ENCODE assay signal across 26 mouse cellular contexts in the genomic region with DNA sequence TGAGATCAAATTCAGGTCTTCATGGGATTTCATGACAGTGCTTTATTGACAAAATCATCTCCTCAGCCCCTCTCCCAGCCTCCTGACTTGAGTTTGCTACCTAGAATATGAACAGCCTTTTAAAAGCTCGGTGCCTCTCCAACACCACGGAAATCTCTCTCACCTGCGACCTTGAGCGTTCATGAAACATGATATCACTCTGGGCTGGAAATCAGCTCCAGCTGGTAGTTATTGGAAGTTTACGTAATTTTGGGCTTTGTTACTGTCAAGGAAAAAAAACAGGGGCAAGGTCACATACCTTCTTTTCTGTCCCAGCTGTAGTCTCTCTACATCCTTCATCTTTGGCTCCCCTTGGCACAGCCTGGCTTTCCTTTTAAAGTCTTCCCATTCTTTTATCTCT. TPM values are rescaled to one million over a fixed set of nuclear protein-coding genes. Genes with fewer than 3 reads are reported as not detected.
DNase-seq lines count a peak whose midpoint lies in the region; ATAC-seq lines count a peak whose summit lies in the region.
"Had no signal": no experiment of that assay in that cellular context is flagged by ENCODE, and none has a peak within 500 bp of the region (broad histone marks: within the 10 kb centered on the region; RNA-seq: fewer than 3 reads in every experiment).

No protein-coding gene starts in this region.

- 31% methylated on average over 5 of the region's 5 CpGs for WGBS in embryonic facial prominence, embryonic 11.5 days
- 43% methylated on average over 5 of the region's 5 CpGs for WGBS in embryonic facial prominence, embryonic 10.5 days

- H3K36me3 ChIP-seq in embryonic facial prominence, embryonic 11.5 days (replicated peaks; ENCODE audit: control insufficient read depth, insufficient read depth, low read depth, low read length), result no peaks in the 10 kb centered on the region
- H3K36me3 ChIP-seq in embryonic facial prominence, embryonic 10.5 days (replicated peaks), result no peaks in the 10 kb centered on the region
- H3K36me3 ChIP-seq: G1E had no signal

- intact Hi-C loops in heart, postnatal 25 days (cut with DNase I), result no loop called here

- H3K9me3 ChIP-seq in embryonic facial prominence, embryonic 11.5 days (replicated peaks; ENCODE audit: control insufficient read depth, low read length), result no peaks in the 10 kb centered on the region
- H3K9me3 ChIP-seq in embryonic facial prominence, embryonic 10.5 days, result no peaks in the 10 kb centered on the region
- H3K9me3 ChIP-seq: G1E had no signal

- no peak overlapping the region for H3K9ac ChIP-seq in embryonic facial prominence, embryonic 11.5 days (replicated peaks; ENCODE audit: low read length)

- peak; percentile 28 for DNase-seq in embryo, embryonic 11 days
- no peak for DNase-seq in embryo, embryonic 10 days (ENCODE audit: low spot score)
- DNase-seq in embryonic facial prominence, embryonic 11.5 days (ENCODE audit: low spot score), result peak; percentile 61
- DNase-seq in embryonic facial prominence, embryonic 10.5 days (ENCODE audit: low spot score), result no peak
- DNase-seq in heart, adult 11 months, result peak; percentile 63
- DNase-seq in heart, postnatal 25 days (ENCODE audit: low spot score), result no peak
- peak; percentile 12 for DNase-seq in forelimb bud, embryonic 11.5 days (ENCODE audit: low read depth, low spot score)
- DNase-seq in frontal cortex, postnatal 36 days (ENCODE audit: low spot score in 2 of 2), result no peak
- DNase-seq: adrenal gland, adult 2 months; adrenal gland, adult 8-10 months; adrenal gland, postnatal 10 days; adrenal gland, postnatal 14 days; adrenal gland, postnatal 25 days; adrenal gland, postnatal 36 days; B cell, adult 2 months; cerebellum, adult 11 months; cerebellum, adult 11-12 months had no signal

- no peak overlapping the region for H3K4me3 ChIP-seq in embryonic facial prominence, embryonic 11.5 days (ENCODE audit: low read depth, low read length)
- H3K4me3 ChIP-seq in embryonic facial prominence, embryonic 10.5 days, result no peak overlapping the region

- no peak overlapping the region for H3K27ac ChIP-seq in embryonic facial prominence, embryonic 11.5 days (replicated peaks; ENCODE audit: low read depth, low read length)
- H3K27ac ChIP-seq in embryonic facial prominence, embryonic 10.5 days (replicated peaks), result no peak overlapping the region

- no peaks in the 10 kb centered on the region for H3K4me1 ChIP-seq in embryonic facial prominence, embryonic 11.5 days (ENCODE audit: control insufficient read depth, insufficient read depth, low read length)
- peaks cover 21% of the 10 kb centered on the region for H3K4me1 ChIP-seq in embryonic facial prominence, embryonic 10.5 days

- H3K4me2 ChIP-seq in embryonic facial prominence, embryonic 11.5 days (ENCODE audit: low read depth, low read length), result no peak overlapping the region

- ATAC-seq in embryonic facial prominence, embryonic 11.5 days (replicated peaks; ENCODE audit: insufficient number of reproducible peaks, low FRiP score, low TSS enrichment, low read depth), result no peak
- ATAC-seq: activated CD4-positive, CD25-positive, alpha-beta regulatory T cell, adult 4 months; CD4-positive, CD25-positive, alpha-beta regulatory T cell, adult 4 months; Patski had no signal

- H3K27me3 ChIP-seq in embryonic facial prominence, embryonic 11.5 days (ENCODE audit: control insufficient read depth, insufficient read depth, low read length), result no peaks in the 10 kb centered on the region
- no peaks in the 10 kb centered on the region for H3K27me3 ChIP-seq in embryonic facial prominence, embryonic 10.5 days (replicated peaks; ENCODE audit: low read depth, poor library complexity, severe bottlenecking)
- H3K27me3 ChIP-seq: CH12.LX had no signal

RNA-seq across cellular contexts. Expression of a gene that starts 20.7 kb away (rescaled TPM):
- 2.3 and 2.9 TPM in 2 replicates for polyA plus RNA-seq in embryonic facial prominence, embryonic 11.5 days (2014; fragmentation: Nextera tagmentation; extraction: Ambion mirVana)
- polyA plus RNA-seq in embryonic facial prominence, embryonic 10.5 days (2016; fragmentation: Nextera tagmentation; extraction: Ambion mirVana), result 4.7 and 6.2 TPM in 2 replicates
- total RNA-seq in heart, postnatal 25 days (2021), result 1 to 10 TPM in 1 of 2 experiments, under 1 TPM in 1; 0.29 to 1.6 TPM
- total RNA-seq: adrenal gland, postnatal 25 days; CH12.LX; ES-E14; G1E; MEL had no signal
- polyA plus RNA-seq: adrenal gland, adult 2 months; brain, embryonic 14.5 days; C2C12; CD4-positive, CD25-positive, alpha-beta regulatory T cell, adult 4 months; G1E; Patski had no signal

Comparison
In these comparisons a context has a peak if more than half of its experiments do, and no peak if none do; other contexts are left out.
1. DNase-seq: peak in embryo, embryonic 11 days (single experiment), embryonic facial prominence, embryonic 11.5 days (single experiment), heart, adult 11 months (single experiment) and forelimb bud, embryonic 11.5 days (single experiment); none in embryo, embryonic 10 days (single experiment), embryonic facial prominence, embryonic 10.5 days (single experiment), heart, postnatal 25 days (single experiment) and frontal cortex, postnatal 36 days (0 of 2).